Mouse (Mus musculus) myocyte (in vitro differentiated cells): ENCODE results near the gene Smg7. TPM values are rescaled to one million over a fixed set of nuclear protein-coding genes. Genes with fewer than 3 reads are reported as not detected.

ENCODE experiments used
- H3K27me3 ChIP-seq: one replicate; pipeline ENCODE4 v1.6.1; 2011; ENCODE audit not compliant: control insufficient read depth, insufficient read depth, insufficient read length
- H3K36me3 ChIP-seq: one replicate; pipeline ENCODE4 v1.6.1; 2011; ENCODE audit not compliant: control insufficient read depth, insufficient read depth
- H3K4me2 ChIP-seq: one replicate; pipeline ENCODE4 v1.6.1; 2011; ENCODE audit warnings: low read depth, control low read depth
- H3K4me3 ChIP-seq: one replicate; pipeline ENCODE4 v1.5.1; 2011; ENCODE audit warnings: mild to moderate bottlenecking, control low read depth, moderate library complexity
- H3K79me2 ChIP-seq: one replicate; pipeline ENCODE4 v1.6.1; 2011; ENCODE audit not compliant: control insufficient read depth, insufficient read depth
- H3ac ChIP-seq: one replicate; pipeline ENCODE4 v1.6.1; 2011; ENCODE audit not compliant: control insufficient read depth, insufficient read length
- CEBPB ChIP-seq: IDR thresholded peaks from 2 replicates; pipeline ENCODE4 v1.6.1; 2011; ENCODE audit warnings: mild to moderate bottlenecking, moderate library complexity; ENCODE audit not compliant: poor library complexity, insufficient read depth, severe bottlenecking
- E2F4 ChIP-seq: IDR thresholded peaks from one replicate; pipeline ENCODE4 v1.6.1; 2011; ENCODE audit warnings: mild to moderate bottlenecking, control low read depth, moderate library complexity; ENCODE audit not compliant: insufficient read depth
- MAX ChIP-seq: IDR thresholded peaks from one replicate; pipeline ENCODE4 v1.6.1; 2011; ENCODE audit warnings: low read depth, mild to moderate bottlenecking, control low read depth
- MYOD1 ChIP-seq, 3 experiments: IDR thresholded peaks; one replicate each; pipeline ENCODE4 v1.6.1; 2011; ENCODE audit warnings: control low read depth in 2 of 3, low read depth in 2 of 3, mild to moderate bottlenecking in 2 of 3, moderate library complexity in 1 of 3; ENCODE audit not compliant: insufficient read length in 2 of 3, control insufficient read depth in 1 of 3
- MYOG ChIP-seq, 3 experiments: IDR thresholded peaks; one replicate each; pipeline ENCODE4 v1.6.1; 2011; ENCODE audit warnings: control low read depth in 2 of 3, low read depth in 2 of 3, mild to moderate bottlenecking in 2 of 3; ENCODE audit not compliant: insufficient read length in 2 of 3, control insufficient read depth in 1 of 3, insufficient read depth in 1 of 3
- POLR2A ChIP-seq: IDR thresholded peaks from one replicate; pipeline ENCODE4 v1.6.1; 2011; ENCODE audit warnings: low read depth, mild to moderate bottlenecking, control low read depth, moderate library complexity; ENCODE audit not compliant: insufficient read length
- POLR2AphosphoS2 ChIP-seq: IDR thresholded peaks from one replicate; pipeline ENCODE4 v1.6.1; 2011; ENCODE audit warnings: low read depth, control low read depth; ENCODE audit not compliant: insufficient read length
- REST ChIP-seq: IDR thresholded peaks from one replicate; pipeline ENCODE4 v1.6.1; 2011; ENCODE audit warnings: mild to moderate bottlenecking, control low read depth, moderate library complexity; ENCODE audit not compliant: insufficient read depth, insufficient read length
- SRF ChIP-seq: IDR thresholded peaks from one replicate; pipeline ENCODE4 v1.6.1; 2011; ENCODE audit warnings: low read depth; ENCODE audit not compliant: control insufficient read depth, insufficient read length
- TCF12 ChIP-seq: IDR thresholded peaks from one replicate; pipeline ENCODE4 v1.6.1; 2011; ENCODE audit warnings: mild to moderate bottlenecking, control low read depth; ENCODE audit not compliant: poor library complexity, insufficient read depth, severe bottlenecking
- TCF3 ChIP-seq: IDR thresholded peaks from one replicate; pipeline ENCODE4 v1.6.1; 2011; ENCODE audit warnings: low read depth, control low read depth; ENCODE audit not compliant: insufficient read length
- USF1 ChIP-seq: IDR thresholded peaks from one replicate; pipeline ENCODE4 v1.6.1; 2011; ENCODE audit warnings: low read depth, mild to moderate bottlenecking, control low read depth, moderate library complexity
- polyA plus RNA-seq: library from polyadenylated mRNA; unstranded; fragments of >200 nt; fragmentation: generic; extraction: Trizol; gene quantifications from one replicate; pipeline ENCODE4 v1.2.1, GENCODE M21; 2012; ENCODE audit warnings: missing spikeins

Gene Smg7
- polyA plus RNA-seq, 1 experiment = 13.6 TPM

GRCm38 (mm10) chr1:152913483-152914460, 11.3 kb upstream of the Smg7 start:
- Histone ChIP-seq H3K4me2 (no peak overlapping the region), H3K27me3 (no peaks in the 10 kb centered on the region), H3K79me2 (no peaks in the 10 kb centered on the region), H3K36me3 (no peaks in the 10 kb centered on the region), H3K4me3 (no peak overlapping the region), H3ac (no peak overlapping the region)
- TF ChIP-seq MYOD1 (IDR thresholded peaks at IDR 0.05; ENCODE audit: control insufficient read depth in 1 of 3, insufficient read length in 2 of 3, low read depth in 2 of 3) (no peak), REST (no peak), POLR2A (no peak), POLR2AphosphoS2 (no peak), MAX (no peak), CEBPB (no peak), TCF12 (no peak), MYOG (IDR thresholded peaks at IDR 0.05; ENCODE audit: control insufficient read depth in 1 of 3, insufficient read depth in 1 of 3, insufficient read length in 2 of 3, low read depth in 2 of 3) (no peak), TCF3 (no peak), USF1 (no peak), SRF (no peak), E2F4 (no peak)

GRCm38 (mm10) chr1:152904469-152904868, 2.0 kb upstream of the Smg7 start:
- no peak overlapping the region for H3ac ChIP-seq
- peaks cover 26% of the 10 kb centered on the region for H3K79me2 ChIP-seq
- H3K36me3 ChIP-seq = no peaks in the 10 kb centered on the region
- peak; percentile 80 for TF ChIP-seq POLR2A
- TF ChIP-seq MYOD1 (IDR thresholded peaks at IDR 0.05; ENCODE audit: control insufficient read depth in 1 of 3, insufficient read length in 2 of 3, low read depth in 2 of 3) = no peak
- TF ChIP-seq POLR2AphosphoS2 = peak; percentile 78
- peak; percentile 30; the same call in 1 of the 2 replicates for TF ChIP-seq CEBPB
- TF ChIP-seq E2F4 = no peak
- H3K27me3 ChIP-seq = no peaks in the 10 kb centered on the region
- peak overlapping the region; percentile 46 for H3K4me3 ChIP-seq
- H3K4me2 ChIP-seq = peak overlapping the region; percentile 99

GRCm38 (mm10) chr1:152903591-152904135, 1.2 kb upstream of the Smg7 start:
- peak overlapping the region; percentile 46 for H3K4me3 ChIP-seq
- H3K4me2 ChIP-seq = peak overlapping the region; percentile 99
- no peaks in the 10 kb centered on the region for H3K27me3 ChIP-seq
- no peaks in the 10 kb centered on the region for H3K36me3 ChIP-seq
- peak overlapping the region; percentile 89 for H3ac ChIP-seq
- peaks cover 34% of the 10 kb centered on the region for H3K79me2 ChIP-seq
- TF ChIP-seq SRF (no peak), TCF3 (no peak), E2F4 (no peak), MYOG (IDR thresholded peaks at IDR 0.05; ENCODE audit: control insufficient read depth in 1 of 3, insufficient read depth in 1 of 3, insufficient read length in 2 of 3, low read depth in 2 of 3) (no peak), MAX (no peak), POLR2AphosphoS2 (no peak), USF1 (no peak), MYOD1 (IDR thresholded peaks at IDR 0.05; ENCODE audit: control insufficient read depth in 1 of 3, insufficient read length in 2 of 3, low read depth in 2 of 3) (no peak), REST (no peak), TCF12 (no peak), CEBPB (no peak), POLR2A (no peak)

DNA sequence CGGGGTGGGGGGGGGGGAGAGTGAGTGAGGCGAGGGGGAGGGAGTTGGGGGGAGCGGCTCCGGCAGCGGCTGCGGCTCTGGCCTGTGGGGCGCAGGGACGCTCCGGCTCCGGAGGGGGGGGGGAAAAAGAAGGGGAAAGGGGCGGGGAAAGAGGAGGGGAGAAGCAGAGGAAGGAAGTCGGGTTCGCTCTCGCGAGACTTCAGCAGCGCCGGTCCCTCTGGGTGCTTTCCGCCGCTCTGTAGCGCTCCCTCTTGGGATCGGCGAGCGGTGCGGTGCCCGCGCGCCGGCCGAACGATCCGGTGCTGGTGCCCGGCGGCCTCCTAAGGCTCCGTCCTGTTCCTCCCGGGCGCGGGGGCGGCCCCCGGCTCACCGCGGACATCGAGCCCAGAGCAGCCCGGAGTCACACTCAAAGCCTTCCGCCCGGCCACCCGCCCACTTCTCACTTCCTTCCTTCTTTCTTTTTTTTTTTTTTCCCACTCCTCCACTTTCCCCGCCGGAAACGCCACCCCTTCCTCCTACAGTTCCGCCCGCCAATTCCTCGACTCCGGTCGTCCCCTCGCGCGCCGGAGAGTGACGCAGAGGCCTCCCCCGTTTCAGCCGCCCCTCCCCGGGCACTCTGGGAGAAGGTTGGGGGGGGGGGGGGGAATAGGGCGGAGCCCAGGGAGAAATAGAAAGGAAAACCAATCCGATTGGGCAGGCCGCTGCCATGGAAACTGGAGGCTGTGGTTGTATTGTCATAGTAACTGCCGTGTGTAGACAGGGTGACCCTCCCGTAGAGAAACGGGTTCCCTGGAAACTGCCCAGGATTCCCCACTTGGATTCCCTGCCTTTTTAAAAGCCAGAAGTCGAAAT, 445 bp upstream of the Smg7 start:
- peaks cover 42% of the 10 kb centered on the region for H3K79me2 ChIP-seq
- no peak for TF ChIP-seq TCF3
- TF ChIP-seq SRF = no peak
- TF ChIP-seq USF1 = no peak
- TF ChIP-seq MYOD1 (IDR thresholded peaks at IDR 0.05; ENCODE audit: control insufficient read depth in 1 of 3, insufficient read length in 2 of 3, low read depth in 2 of 3) = no peak
- no peak for TF ChIP-seq E2F4
- peak; percentile 62 for TF ChIP-seq POLR2AphosphoS2
- TF ChIP-seq POLR2A = peak; percentile 27
- no peak for TF ChIP-seq MYOG (IDR thresholded peaks at IDR 0.05; ENCODE audit: control insufficient read depth in 1 of 3, insufficient read depth in 1 of 3, insufficient read length in 2 of 3, low read depth in 2 of 3)
- TF ChIP-seq MAX = no peak
- no peak for TF ChIP-seq TCF12
- no peak for TF ChIP-seq REST
- peak overlapping the region; percentile 46 for H3K4me3 ChIP-seq
- H3K27me3 ChIP-seq = no peaks in the 10 kb centered on the region
- peak overlapping the region; percentile 89 for H3ac ChIP-seq
- no peaks in the 10 kb centered on the region for H3K36me3 ChIP-seq
- H3K4me2 ChIP-seq = peak overlapping the region; percentile 99
